Mouse (Mus musculus) adrenal gland, postnatal 25 days (tissue): ENCODE data around the gene Stat6. TPM values are rescaled to one million over a fixed set of nuclear protein-coding genes. Genes with fewer than 3 reads are reported as not detected.

ENCODE experiments used
- DNase-seq: peaks from one replicate; pipeline ENCODE4 v3.0.0; 2021; ENCODE audit warnings: mixed read lengths
- long read RNA-seq: library from polyadenylated mRNA; stranded (forward); transcript quantifications from one replicate; pipeline ENCODE4 v2.0.0, GENCODE M21; 2021
- total RNA-seq: library from RNA; stranded (reverse); gene quantifications from 2 replicates; pipeline ENCODE4 v1.2.3, GENCODE M21; 2021

The Stat6 gene
- total RNA-seq, result 117 and 121 TPM in 2 replicates
- long read RNA-seq, transcript Stat6-201 (22 exons, 3,775 nt), result major isoform, 26 of 57 reads
- long read RNA-seq, partial matches to known transcripts, result 21 of 57 reads
- long read RNA-seq, other reads (novel, unspliced or antisense), result 10 of 57 reads

DNA sequence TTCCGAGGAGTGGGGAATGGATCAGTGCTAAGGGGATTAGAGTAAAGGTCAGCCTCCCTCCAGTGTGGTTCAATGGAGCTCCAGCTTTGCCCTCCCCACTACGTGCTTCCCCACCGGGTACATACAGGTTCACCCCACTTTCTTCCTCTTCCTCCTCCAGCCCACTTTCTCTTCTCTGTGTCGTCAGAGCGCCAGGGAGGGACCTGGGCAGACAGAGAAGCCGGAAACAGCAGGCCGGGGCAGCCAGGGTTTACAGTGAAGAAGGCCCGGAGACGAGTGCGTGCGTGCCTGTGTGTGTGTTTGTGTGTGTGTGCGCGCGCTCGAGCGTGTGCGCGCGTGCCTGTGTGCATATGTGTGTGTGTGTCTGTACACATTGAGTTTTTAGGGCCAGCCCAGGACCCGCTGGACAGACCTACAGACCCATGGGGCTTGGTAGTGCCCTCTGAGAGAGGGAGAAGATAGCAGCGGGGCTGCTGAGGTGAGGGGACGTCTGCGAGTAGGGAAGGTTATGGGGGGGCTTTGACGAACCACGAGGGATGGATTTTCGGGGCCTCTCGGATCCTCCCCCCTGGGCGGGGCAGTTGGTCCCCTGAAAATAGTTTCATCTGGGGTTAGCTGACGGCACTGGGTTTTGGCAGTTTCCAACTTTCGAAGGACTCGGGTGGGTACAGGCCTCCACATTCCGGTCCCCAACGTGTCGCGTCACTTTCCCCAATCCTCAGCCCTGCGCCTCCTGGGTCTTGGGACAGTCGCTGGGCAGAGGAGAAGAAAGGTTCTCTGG, at the start of gene Stat6:
Stat6 (plus strand) TSS at position 215 of the 781 bp plus-strand sequence.
- DNase-seq, result peak; percentile 77

- DNase-seq, result no peak
Observed at GRCm38 (mm10) chr10:127594405-127594804, 48.4 kb upstream of the Stat6 start.

GRCm38 (mm10) chr10:127594930-127595715, 47.7 kb upstream of the Stat6 start:
- no peak for DNase-seq

GRCm38 (mm10) chr10:127596321-127596941, 46.4 kb upstream of the Stat6 start:
- peak; percentile 49 for DNase-seq

DNA sequence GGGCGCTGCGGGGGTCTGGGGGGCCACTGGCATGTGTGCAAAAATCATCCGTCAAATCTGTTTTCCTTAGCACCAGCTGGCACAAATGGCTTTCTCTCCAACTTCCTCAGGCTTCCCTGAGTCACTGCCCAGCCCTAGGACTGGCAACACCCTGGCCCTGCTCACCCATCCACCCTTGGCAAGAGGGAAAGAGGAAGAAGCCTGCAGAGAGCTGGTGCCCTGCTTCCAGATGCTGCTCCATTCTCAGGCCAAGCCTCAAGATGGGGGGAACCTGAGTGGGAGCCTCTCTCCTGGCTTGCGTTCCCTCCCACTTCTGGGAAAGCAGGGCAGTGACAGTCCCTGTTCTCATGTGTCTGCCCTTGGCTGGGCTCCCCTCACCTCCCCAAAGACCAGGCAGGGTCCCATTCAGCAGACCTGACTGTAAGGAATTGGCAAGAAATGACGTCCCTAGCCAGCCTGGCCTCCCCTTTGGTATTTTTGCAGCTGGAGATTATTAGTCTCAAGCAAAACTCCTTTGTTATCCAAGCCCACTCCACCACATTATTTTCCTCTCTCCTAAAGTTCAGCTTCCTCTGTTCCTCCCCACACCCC, 45.4 kb upstream of the Stat6 start:
- peak; percentile 47 for DNase-seq

GRCm38 (mm10) chr10:127598607-127599006, 44.2 kb upstream of the Stat6 start:
- DNase-seq, result no peak

- DNase-seq, result no peak
Observed at GRCm38 (mm10) chr10:127599252-127599651, 43.5 kb upstream of the Stat6 start.

- peak; percentile 56 for DNase-seq
Observed at GRCm38 (mm10) chr10:127599779-127600541, 42.8 kb upstream of the Stat6 start.

GRCm38 (mm10) chr10:127602194-127602593, 40.6 kb upstream of the Stat6 start:
- no peak for DNase-seq

- no peak for DNase-seq
Observed at GRCm38 (mm10) chr10:127603437-127604371, 39.1 kb upstream of the Stat6 start.

- peak; percentile 58 for DNase-seq
Observed at GRCm38 (mm10) chr10:127604465-127605250, 38.1 kb upstream of the Stat6 start.

- no peak for DNase-seq
Observed at GRCm38 (mm10) chr10:127605251-127605547, 37.6 kb upstream of the Stat6 start.

DNA sequence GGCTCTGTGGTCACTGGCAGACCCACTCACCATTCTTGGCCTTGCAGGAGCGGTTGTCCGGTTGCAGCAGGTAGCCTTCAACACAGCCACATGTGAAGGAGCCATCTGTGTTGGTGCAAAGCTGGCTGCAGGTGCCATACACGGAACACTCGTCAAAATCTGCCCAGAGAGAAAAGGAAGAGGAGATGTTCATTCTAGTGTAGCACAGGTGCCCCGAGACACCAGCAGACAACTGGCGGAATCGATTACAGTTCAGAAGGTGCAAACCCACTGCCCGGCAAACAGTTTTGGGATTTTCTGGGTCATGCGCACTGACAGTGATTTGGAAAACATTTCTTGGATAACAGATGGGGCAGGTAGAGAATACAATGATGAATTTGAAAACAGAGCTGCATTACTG, 37.0 kb upstream of the Stat6 start:
- DNase-seq, result no peak

GRCm38 (mm10) chr10:127607059-127607458, 35.7 kb upstream of the Stat6 start:
- DNase-seq, result no peak

- no peak for DNase-seq
Observed at GRCm38 (mm10) chr10:127609415-127610065, 33.2 kb upstream of the Stat6 start.

GRCm38 (mm10) chr10:127610066-127610415, 32.7 kb upstream of the Stat6 start:
- no peak for DNase-seq

DNA sequence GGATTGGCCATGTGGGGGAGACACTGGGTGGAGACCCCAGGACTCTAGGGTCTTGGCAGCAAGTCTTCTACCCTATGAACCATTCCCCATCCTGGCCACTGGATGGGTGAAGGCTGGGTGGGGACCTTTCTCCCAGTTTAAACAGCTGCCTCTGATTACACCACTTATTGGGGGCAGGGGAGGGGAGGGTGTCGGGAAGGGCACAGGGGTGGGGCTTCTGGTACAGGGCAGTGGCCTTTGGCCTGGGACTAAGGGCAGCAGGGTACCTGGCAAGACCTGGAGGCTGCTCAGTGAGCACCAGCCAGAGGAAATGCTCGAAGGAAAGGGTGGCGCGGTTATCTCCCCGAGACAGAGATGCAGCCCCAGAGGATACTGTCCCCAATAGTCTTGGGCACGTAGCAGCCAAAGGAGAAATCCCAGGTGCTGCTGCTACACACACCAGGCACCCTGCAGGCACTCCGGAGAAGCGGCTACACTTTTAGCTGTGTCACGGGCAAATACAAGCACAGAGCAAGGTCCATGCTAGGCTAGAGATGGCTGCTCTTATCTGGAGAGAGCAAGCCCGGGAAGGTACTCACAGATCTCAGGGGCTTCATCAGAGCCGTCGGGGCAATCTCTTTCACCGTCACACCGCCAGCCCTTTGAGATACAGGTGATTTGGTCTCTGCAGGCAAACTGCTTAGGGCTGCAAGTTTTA, 30.6 kb upstream of the Stat6 start:
- DNase-seq, result no peak

DNA sequence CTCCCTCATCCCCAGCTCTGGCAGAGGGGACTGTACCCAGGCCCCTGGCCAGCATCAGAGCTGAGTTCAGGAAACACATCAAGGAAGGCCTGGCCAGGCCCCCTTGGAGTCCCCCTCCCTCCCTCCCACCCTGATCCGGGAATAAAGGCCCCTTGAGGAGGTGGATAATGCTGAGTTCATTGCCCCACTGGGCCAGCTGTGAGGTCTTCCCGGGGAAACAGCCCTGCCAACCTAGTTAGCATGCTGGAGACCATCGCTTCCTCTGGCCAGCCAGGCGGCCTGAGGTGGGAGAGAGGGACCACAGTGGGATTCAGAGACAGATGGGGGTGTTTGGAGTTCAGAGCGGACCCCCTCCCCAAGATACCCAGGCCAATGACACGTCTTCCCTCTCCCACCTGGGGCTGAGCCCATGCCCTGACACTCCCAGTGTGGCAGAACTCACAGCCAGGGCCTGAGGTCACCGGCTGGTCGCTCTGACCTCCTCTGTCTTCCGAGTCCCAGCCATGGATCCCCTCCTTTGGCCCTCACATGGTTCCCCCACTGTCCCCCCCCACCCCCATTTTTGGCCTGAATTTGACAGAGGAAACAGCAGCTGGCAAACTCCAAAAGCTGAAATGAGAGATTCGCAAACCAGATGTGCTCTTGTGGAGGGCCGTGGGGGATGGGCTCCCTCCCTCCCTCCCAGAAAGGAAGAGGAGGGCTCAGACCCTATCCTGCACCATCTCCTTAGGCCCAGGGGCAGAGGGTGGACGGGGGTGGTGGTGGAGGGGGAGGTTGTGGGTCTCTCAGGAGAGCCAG, 28.4 kb upstream of the Stat6 start:
- no peak for DNase-seq
